Mouse (Mus musculus) kidney, embryonic 16.5 days (tissue): ENCODE measurements around the gene Strap. TPM values are rescaled to one million over a fixed set of nuclear protein-coding genes. Genes with fewer than 3 reads are reported as not detected.
A peak's percentile ranks its signal among the peaks of the same experiment; 100 is the strongest.

Source experiments
- ATAC-seq: fragments of 200-750 bp; cut with Nextera tagmentation; 2 replicates; pipeline ENCODE4 v1.8.0; 2017; ENCODE audit warnings: moderate TSS enrichment; ENCODE audit not compliant: low FRiP score, low TSS enrichment
- H3K27ac ChIP-seq: fragments of 300-500 bp; sonication (generic); 2 replicates; pipeline ENCODE4 v1.5.1; 2014; ENCODE audit warnings: low read length
- H3K27me3 ChIP-seq: fragments of 300-500 bp; sonication (generic); 2 replicates; pipeline ENCODE4 v1.6.1; 2014; ENCODE audit warnings: low read length, control low read depth, mixed read lengths; ENCODE audit not compliant: insufficient read depth
- H3K36me3 ChIP-seq: fragments of 300-500 bp; sonication (generic); 2 replicates; pipeline ENCODE4 v1.6.1; 2014; ENCODE audit warnings: low read length, control low read depth, mixed read lengths; ENCODE audit not compliant: insufficient read depth
- H3K4me1 ChIP-seq: fragments of 300-500 bp; sonication (generic); 2 replicates; pipeline ENCODE4 v1.6.1; 2014; ENCODE audit warnings: low read length, control low read depth, mixed read lengths; ENCODE audit not compliant: insufficient read depth
- H3K4me2 ChIP-seq: fragments of 300-500 bp; sonication (generic); replicated peaks from 2 replicates; pipeline ENCODE4 v1.6.1; 2014; ENCODE audit warnings: low read depth, low read length
- H3K4me3 ChIP-seq: fragments of 300-500 bp; sonication (generic); 2 replicates; pipeline ENCODE4 v1.5.1; 2014; ENCODE audit warnings: mild to moderate bottlenecking, low read length
- H3K9ac ChIP-seq: fragments of 300-500 bp; sonication (generic); replicated peaks from 2 replicates; pipeline ENCODE4 v1.6.1; 2014; ENCODE audit warnings: low read length
- H3K9me3 ChIP-seq: fragments of 300-500 bp; sonication (generic); 2 replicates; pipeline ENCODE4 v1.6.1; 2016; ENCODE audit warnings: low read length, control low read depth
- WGBS: fragments of 180-500 bp; shearing (Covaris S2); extraction: QIAGEN DNeasy Blood & Tissue Kit; methylation state at CpG from one replicate; pipeline ENCODE4 v1.1.7; 2014; 5-methylcytosine and 5-hydroxymethylcytosine counted together
- polyA plus RNA-seq: library from polyadenylated mRNA; unstranded; fragments of >200 nt; fragmentation: Nextera tagmentation; extraction: Ambion mirVana; gene quantifications from 2 replicates; pipeline ENCODE4 v1.2.1, GENCODE M21; 2015

Gene Strap
- 162 and 164 TPM in 2 replicates for polyA plus RNA-seq

- H3K4me3 ChIP-seq = peak within 1 kb of the TSS; percentile 97
- H3K9me3 ChIP-seq = no peaks in the 10 kb centered on the region
- WGBS = under 1% methylated on average over 70 of the region's 86 CpGs
- H3K4me1 ChIP-seq = peaks cover 12% of the 10 kb centered on the region
- peaks cover 7% of the 10 kb centered on the region for H3K36me3 ChIP-seq
- peak within 1 kb of the TSS; percentile 90 for H3K4me2 ChIP-seq
- H3K27me3 ChIP-seq = 0 out of 2 replicates have a peak, but pooled peaks cover 9% of the 10 kb centered on the region
- H3K27ac ChIP-seq = peak within 1 kb of the TSS; percentile 77
- peak; percentile 99 for ATAC-seq
- peak within 1 kb of the TSS; percentile 93 for H3K9ac ChIP-seq
Observed at GRCm38 (mm10) chr6:137734846-137735609, at the start of gene Strap. TSS of gene Strap (plus strand) at chr6:137735078.

GRCm38 (mm10) chr6:137687667-137688066 lies 47.2 kb upstream of the Strap start:
- H3K36me3 ChIP-seq = no peaks in the 10 kb centered on the region
- H3K4me3 ChIP-seq = no peak overlapping the region
- H3K9me3 ChIP-seq = no peaks in the 10 kb centered on the region
- no peak overlapping the region for H3K4me2 ChIP-seq
- no peak overlapping the region for H3K9ac ChIP-seq
- WGBS = 87% methylated on average over 5 of the region's 5 CpGs
- H3K4me1 ChIP-seq = no peaks in the 10 kb centered on the region
- no peak overlapping the region for H3K27ac ChIP-seq
- no peak for ATAC-seq
- no peaks in the 10 kb centered on the region for H3K27me3 ChIP-seq

DNA sequence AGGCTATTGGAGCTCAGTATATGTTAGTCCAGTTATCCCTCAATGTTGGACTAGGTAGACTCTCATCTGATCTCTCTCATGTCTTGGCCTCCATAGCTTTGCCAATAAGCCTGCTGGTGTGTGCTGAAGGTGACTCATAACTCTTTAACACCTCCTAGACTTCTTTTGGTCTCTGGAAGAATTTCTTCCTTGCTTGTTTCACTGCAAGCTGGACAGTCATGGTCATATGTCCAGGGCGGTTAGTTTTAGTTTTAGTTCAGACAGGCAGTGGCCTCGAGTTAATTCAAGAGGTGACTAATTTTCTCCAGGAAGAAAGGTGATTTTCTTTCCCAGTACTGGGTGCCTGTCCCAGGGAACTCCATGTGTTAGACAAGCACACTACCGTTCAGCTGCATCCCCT lies 46.8 kb upstream of the Strap start:
- no peaks in the 10 kb centered on the region for H3K36me3 ChIP-seq
- ATAC-seq = no peak
- H3K9me3 ChIP-seq = no peaks in the 10 kb centered on the region
- no peaks in the 10 kb centered on the region for H3K4me1 ChIP-seq
- no peak overlapping the region for H3K4me2 ChIP-seq
- no peaks in the 10 kb centered on the region for H3K27me3 ChIP-seq
- H3K27ac ChIP-seq = no peak overlapping the region
- no peak overlapping the region for H3K9ac ChIP-seq
- H3K4me3 ChIP-seq = no peak overlapping the region
- 89% methylated on average over 3 of the region's 3 CpGs for WGBS

GRCm38 (mm10) chr6:137688506-137689105 lies 46.3 kb upstream of the Strap start:
- no peak for ATAC-seq
- 69% methylated on average over 11 of the region's 11 CpGs for WGBS
- Histone ChIP-seq H3K9ac (no peak overlapping the region), H3K4me3 (no peak overlapping the region), H3K27me3 (no peaks in the 10 kb centered on the region), H3K4me1 (no peaks in the 10 kb centered on the region), H3K9me3 (no peaks in the 10 kb centered on the region), H3K27ac (no peak overlapping the region), H3K36me3 (no peaks in the 10 kb centered on the region), H3K4me2 (no peak overlapping the region)

DNA sequence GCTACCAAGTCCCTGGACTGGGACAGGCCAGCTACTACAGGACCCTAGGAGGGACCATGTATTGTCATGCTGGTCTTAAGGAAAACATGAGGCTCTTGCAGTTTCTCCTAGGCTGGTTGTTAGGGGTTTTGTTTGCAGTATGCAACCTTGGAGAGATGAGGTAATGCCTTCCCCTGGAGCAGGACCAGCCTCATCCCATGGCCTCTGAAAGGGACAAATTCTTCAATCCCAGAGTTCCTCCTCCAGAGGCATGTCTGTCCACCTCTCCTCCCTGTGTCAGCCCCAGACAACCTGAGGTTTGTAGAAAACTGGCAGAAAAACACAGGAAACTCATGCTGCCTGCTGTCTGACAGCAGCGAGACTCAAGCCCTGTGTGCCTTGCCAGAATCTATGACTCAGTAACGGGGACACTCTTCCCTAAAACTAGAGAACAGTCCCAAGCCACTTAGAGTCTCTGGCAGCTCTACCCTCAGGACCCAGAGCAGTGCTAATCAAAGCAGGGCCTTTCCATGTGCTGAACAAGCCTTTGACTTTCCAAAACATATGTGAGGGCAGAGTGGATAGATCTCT lies 44.2 kb upstream of the Strap start:
- ATAC-seq = no peak
- no peak overlapping the region for H3K27ac ChIP-seq
- H3K4me2 ChIP-seq = no peak overlapping the region
- no peaks in the 10 kb centered on the region for H3K9me3 ChIP-seq
- WGBS = 56% methylated on average over 2 of the region's 2 CpGs
- no peaks in the 10 kb centered on the region for H3K27me3 ChIP-seq
- H3K4me3 ChIP-seq = no peak overlapping the region
- H3K36me3 ChIP-seq = no peaks in the 10 kb centered on the region
- H3K9ac ChIP-seq = no peak overlapping the region
- H3K4me1 ChIP-seq = no peaks in the 10 kb centered on the region

- H3K9me3 ChIP-seq = no peaks in the 10 kb centered on the region
- no peak overlapping the region for H3K9ac ChIP-seq
- no peaks in the 10 kb centered on the region for H3K4me1 ChIP-seq
- H3K4me3 ChIP-seq = no peak overlapping the region
- H3K36me3 ChIP-seq = no peaks in the 10 kb centered on the region
- ATAC-seq = no peak
- no peak overlapping the region for H3K4me2 ChIP-seq
- H3K27ac ChIP-seq = no peak overlapping the region
- no peaks in the 10 kb centered on the region for H3K27me3 ChIP-seq
- 60% methylated on average over 2 of the region's 2 CpGs for WGBS
Observed at GRCm38 (mm10) chr6:137694310-137694709, 40.6 kb upstream of the Strap start.

- H3K36me3 ChIP-seq = no peaks in the 10 kb centered on the region
- H3K4me1 ChIP-seq = no peaks in the 10 kb centered on the region
- no peak overlapping the region for H3K4me3 ChIP-seq
- no peak overlapping the region for H3K9ac ChIP-seq
- WGBS = 87% methylated on average over 8 of the region's 8 CpGs
- H3K27ac ChIP-seq = no peak overlapping the region
- no peak overlapping the region for H3K4me2 ChIP-seq
- no peaks in the 10 kb centered on the region for H3K27me3 ChIP-seq
- H3K9me3 ChIP-seq = no peaks in the 10 kb centered on the region
- no peak for ATAC-seq
Observed at GRCm38 (mm10) chr6:137695046-137695445, 39.8 kb upstream of the Strap start.

- no peak overlapping the region for H3K4me3 ChIP-seq
- H3K36me3 ChIP-seq = no peaks in the 10 kb centered on the region
- WGBS = 81% methylated on average over 8 of the region's 8 CpGs
- H3K9me3 ChIP-seq = no peaks in the 10 kb centered on the region
- H3K4me1 ChIP-seq = no peaks in the 10 kb centered on the region
- H3K27me3 ChIP-seq = no peaks in the 10 kb centered on the region
- H3K27ac ChIP-seq = no peak overlapping the region
- no peak for ATAC-seq
- H3K4me2 ChIP-seq = no peak overlapping the region
- no peak overlapping the region for H3K9ac ChIP-seq
Observed at GRCm38 (mm10) chr6:137696445-137697204, 38.3 kb upstream of the Strap start.

DNA sequence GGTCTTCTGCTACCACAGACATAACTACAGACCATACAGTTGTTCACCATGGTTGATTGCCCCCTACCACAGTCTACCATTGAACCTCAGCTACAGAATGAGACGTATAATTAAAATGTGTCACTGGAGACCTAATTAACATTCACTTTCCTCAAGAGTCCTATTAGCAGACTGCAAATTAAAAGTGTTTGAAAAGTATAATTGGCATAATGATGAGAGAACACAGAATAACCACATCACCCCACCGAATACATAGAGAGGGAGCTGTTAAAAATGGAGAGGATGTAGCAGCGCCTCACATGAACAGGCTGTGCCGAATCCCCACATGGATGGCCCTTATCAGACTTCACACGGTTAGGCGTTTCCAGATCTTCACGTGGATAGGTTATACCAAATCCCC lies 35.4 kb upstream of the Strap start:
- 92% methylated on average over 7 of the region's 7 CpGs for WGBS
- no peak overlapping the region for H3K9ac ChIP-seq
- H3K4me2 ChIP-seq = no peak overlapping the region
- no peaks in the 10 kb centered on the region for H3K9me3 ChIP-seq
- no peak overlapping the region for H3K4me3 ChIP-seq
- no peak overlapping the region for H3K27ac ChIP-seq
- no peak for ATAC-seq
- H3K36me3 ChIP-seq = no peaks in the 10 kb centered on the region
- no peaks in the 10 kb centered on the region for H3K27me3 ChIP-seq
- 0 out of 2 replicates have a peak, but pooled peaks cover 8% of the 10 kb centered on the region for H3K4me1 ChIP-seq
